Mouse (Mus musculus) liver, embryonic 14.5 days (tissue): ENCODE data around the gene Maml2. TPM values are rescaled to one million over a fixed set of nuclear protein-coding genes. Genes with fewer than 3 reads are reported as not detected.

ENCODE experiments used
- ATAC-seq: fragments of 200-750 bp; cut with Nextera tagmentation; 2 replicates; pipeline ENCODE4 v1.8.0; 2017; ENCODE audit warnings: moderate number of reproducible peaks, mild to moderate bottlenecking, moderate library complexity; ENCODE audit not compliant: insufficient read depth
- DNase-seq, 3 experiments: peaks; one replicate each; pipeline ENCODE4 v3.0.0-alpha.2; 2012 to 2013; ENCODE audit warnings: low read depth in 3 of 3, low spot score in 3 of 3
- H3K27ac ChIP-seq: fragments of 300-500 bp; sonication (generic); 2 replicates; pipeline ENCODE4 v1.5.1; 2014; ENCODE audit warnings: moderate library complexity, mild to moderate bottlenecking, control low read depth, inconsistent platforms
- H3K27me3 ChIP-seq: fragments of 300-500 bp; sonication (generic); 2 replicates; pipeline ENCODE4 v1.6.1; 2014; ENCODE audit warnings: mild to moderate bottlenecking, low read length, moderate library complexity; ENCODE audit not compliant: control insufficient read depth, insufficient read depth
- H3K36me3 ChIP-seq: fragments of 300-500 bp; sonication (generic); replicated peaks from 2 replicates; pipeline ENCODE4 v1.6.1; 2014; ENCODE audit warnings: low read depth; ENCODE audit not compliant: control insufficient read depth, insufficient read depth
- H3K4me1 ChIP-seq, 2 experiments: fragments of 200-500 bp in 1 of 2; fragments of 300-500 bp in 1 of 2; sonication (generic) in 1 of 2; replicated peaks; 2 replicates each; pipeline ENCODE4 v1.6.1; 2012 to 2014; ENCODE audit warnings: antibody characterized with exemption in 1 of 2, inconsistent platforms in 1 of 2, low read length in 1 of 2; ENCODE audit not compliant: control insufficient read depth in 2 of 2, insufficient read depth in 2 of 2
- H3K4me2 ChIP-seq: fragments of 300-500 bp; sonication (generic); 2 replicates; pipeline ENCODE4 v1.6.1; 2014; ENCODE audit warnings: low read depth, mild to moderate bottlenecking, control low read depth, moderate library complexity
- H3K4me3 ChIP-seq, 2 experiments: fragments of 200-500 bp in 1 of 2; fragments of 300-500 bp in 1 of 2; sonication (generic) in 1 of 2; 2 replicates each; pipeline ENCODE4 v1.5.1; 2012 to 2014; ENCODE audit warnings: low read depth in 2 of 2, low read length in 2 of 2, mild to moderate bottlenecking in 2 of 2, control low read depth in 1 of 2, inconsistent platforms in 1 of 2, moderate library complexity in 1 of 2; ENCODE audit not compliant: insufficient read depth in 1 of 2
- H3K9ac ChIP-seq: fragments of 300-500 bp; sonication (generic); replicated peaks from 2 replicates; pipeline ENCODE4 v1.6.1; 2014; ENCODE audit warnings: mild to moderate bottlenecking, control low read depth, moderate library complexity
- H3K9me3 ChIP-seq: fragments of 300-500 bp; sonication (generic); 2 replicates; pipeline ENCODE4 v1.6.1; 2016; ENCODE audit warnings: low read length, mixed read lengths; ENCODE audit not compliant: control insufficient read depth
- CTCF ChIP-seq: IDR thresholded peaks from 2 replicates; pipeline ENCODE4 v1.5.1; 2016; ENCODE audit warnings: antibody characterized with exemption, low read depth, control low read depth
- EP300 ChIP-seq: IDR thresholded peaks from 2 replicates; pipeline ENCODE4 v1.6.1; 2016; ENCODE audit warnings: antibody characterized with exemption, low read depth
- WGBS: fragments of 180-500 bp; shearing (Covaris S2); extraction: QIAGEN DNeasy Blood & Tissue Kit; methylation state at CpG from one replicate; pipeline ENCODE4 v1.1.7; 2014; ENCODE audit not compliant: insufficient replicate concordance; 5-methylcytosine and 5-hydroxymethylcytosine counted together
- polyA plus RNA-seq, 2 experiments: library from polyadenylated mRNA; depleted of rRNA in 1 of 2; stranded (reverse) in 1 of 2; unstranded in 1 of 2; fragments of >200 nt; fragmentation: Nextera tagmentation in 1 of 2; extraction: Ambion mirVana in 1 of 2; gene quantifications; 2 replicates each; pipeline versions ENCODE4 v1.2.1 to v1.2.3; 2012 to 2014

The Maml2 gene
- polyA plus RNA-seq, 2 experiments, result 0.65 to 0.66 TPM

- H3K27ac ChIP-seq, result no peak overlapping the region
These were observed 314.6 kb downstream of the Maml2 start for GRCm38 (mm10) chr9:13612371-13612770.

GRCm38 (mm10) chr9:13613325-13614268 lies 315.8 kb downstream of the Maml2 start:
- H3K4me3 ChIP-seq, result no peak overlapping the region
- no peak for DNase-seq
- H3K9ac ChIP-seq, result no peak overlapping the region
- no peak overlapping the region for H3K4me2 ChIP-seq
- H3K36me3 ChIP-seq, result no peaks in the 10 kb centered on the region
- TF ChIP-seq EP300 (no peak), CTCF (no peak)
- WGBS, result 53% methylated on average over 8 of the region's 8 CpGs
- no peaks in the 10 kb centered on the region for H3K27me3 ChIP-seq
- ATAC-seq, result no peak
- no peaks in the 10 kb centered on the region for H3K9me3 ChIP-seq
- H3K27ac ChIP-seq, result no peak overlapping the region
- no peaks in the 10 kb centered on the region for H3K4me1 ChIP-seq

More at GRCm38 (mm10) chr9:13612371-13612770, 314.6 kb downstream of the Maml2 start:
- Histone ChIP-seq H3K9ac (no peak overlapping the region), H3K27me3 (no peaks in the 10 kb centered on the region), H3K4me3 (no peak overlapping the region), H3K4me2 (no peak overlapping the region), H3K4me1 (no peaks in the 10 kb centered on the region), H3K36me3 (no peaks in the 10 kb centered on the region), H3K9me3 (no peaks in the 10 kb centered on the region)
- ATAC-seq (no peak), DNase-seq (no peak)
- WGBS, result 62% methylated on average over 8 of the region's 8 CpGs
- no peak for TF ChIP-seq CTCF
- no peak for TF ChIP-seq EP300

- Histone ChIP-seq H3K4me1 (no peaks in the 10 kb centered on the region), H3K4me2 (no peak overlapping the region), H3K36me3 (no peaks in the 10 kb centered on the region), H3K27ac (no peak overlapping the region), H3K9me3 (no peaks in the 10 kb centered on the region), H3K9ac (no peak overlapping the region), H3K27me3 (no peaks in the 10 kb centered on the region), H3K4me3 (no peak overlapping the region)
- ATAC-seq (no peak), DNase-seq (no peak)
- no peak for TF ChIP-seq CTCF
- TF ChIP-seq EP300, result no peak
- WGBS, result 48% methylated on average over 5 of the region's 5 CpGs
These were observed 318.7 kb downstream of the Maml2 start for GRCm38 (mm10) chr9:13616383-13617009.

- WGBS, result 62% methylated on average over 6 of the region's 6 CpGs
- H3K9me3 ChIP-seq, result no peaks in the 10 kb centered on the region
These were observed 323.0 kb downstream of the Maml2 start for GRCm38 (mm10) chr9:13620794-13621193.

GRCm38 (mm10) chr9:13621941-13622340 lies 324.2 kb downstream of the Maml2 start:
- H3K27me3 ChIP-seq, result no peaks in the 10 kb centered on the region
- 81% methylated on average over 3 of the region's 3 CpGs for WGBS
- TF ChIP-seq EP300 (no peak), CTCF (no peak)
- H3K4me2 ChIP-seq, result no peak overlapping the region
- H3K36me3 ChIP-seq, result no peaks in the 10 kb centered on the region
- H3K27ac ChIP-seq, result no peak overlapping the region
- H3K4me1 ChIP-seq, result no peaks in the 10 kb centered on the region
- no peaks in the 10 kb centered on the region for H3K9me3 ChIP-seq
- H3K9ac ChIP-seq, result no peak overlapping the region
- no peak overlapping the region for H3K4me3 ChIP-seq
- no peak for DNase-seq
- ATAC-seq, result no peak

More at GRCm38 (mm10) chr9:13620794-13621193, 323.0 kb downstream of the Maml2 start:
- DNase-seq, result no peak
- ATAC-seq, result no peak
- no peaks in the 10 kb centered on the region for H3K36me3 ChIP-seq
- no peaks in the 10 kb centered on the region for H3K27me3 ChIP-seq
- no peak for TF ChIP-seq EP300
- TF ChIP-seq CTCF, result no peak
- no peak overlapping the region for H3K27ac ChIP-seq
- H3K9ac ChIP-seq, result no peak overlapping the region
- H3K4me1 ChIP-seq, result no peaks in the 10 kb centered on the region
- no peak overlapping the region for H3K4me3 ChIP-seq
- no peak overlapping the region for H3K4me2 ChIP-seq
